Mouse (Mus musculus) stomach, postnatal 0 days (tissue): ENCODE results near the gene Zfp697.

Experiments used
- CTCF ChIP-seq: IDR thresholded peaks from 2 replicates; pipeline ENCODE4 v1.5.1; 2016; ENCODE audit warnings: antibody characterized with exemption, low read depth, mild to moderate bottlenecking, moderate library complexity
- EP300 ChIP-seq: optimal IDR thresholded peaks from 2 replicates; pipeline ENCODE3; 2016; ENCODE audit warnings: antibody characterized with exemption

- TF ChIP-seq CTCF (no peak), EP300 (no peak)
These were observed 206.4 kb downstream of the Zfp697 start, which contains the start of gene Gm10681 for GRCm38 (mm10) chr3:98588707-98589106.
